Mouse (Mus musculus) hindbrain, embryonic 15.5 days (tissue): ENCODE measurements around the gene Pde1b. TPM values are rescaled to one million over a fixed set of nuclear protein-coding genes. Genes with fewer than 3 reads are reported as not detected.

Experiments used
- polyA plus RNA-seq: library from polyadenylated mRNA; unstranded; fragments of >200 nt; fragmentation: Nextera tagmentation; extraction: Ambion mirVana; gene quantifications from 2 replicates; pipeline ENCODE4 v1.2.1, GENCODE M21; 2015

Pde1b gene
- polyA plus RNA-seq, 1 experiment from 2014 or later, result 94.9 TPM

Other genes with a start within 250 kb of the Pde1b start
- gene Nfe2, start 244.6 kb upstream of the Pde1b start, polyA plus RNA-seq, result 0.58 and 0.89 TPM in 2 replicates
- gene Copz1, start 230.3 kb upstream of the Pde1b start, polyA plus RNA-seq, result 200 and 208 TPM in 2 replicates
- gene Gpr84, start 192.4 kb upstream of the Pde1b start, polyA plus RNA-seq, result 0.41 and 0.44 TPM in 2 replicates
- 22.6 and 26.6 TPM in 2 replicates for gene Zfp385a, start 162.9 kb upstream of the Pde1b start, polyA plus RNA-seq
- 7.4 and 7.9 TPM in 2 replicates for gene Itga5, start 136.3 kb upstream of the Pde1b start, polyA plus RNA-seq
- not detected in 2 replicates for gene Gtsf1, start 72.6 kb upstream of the Pde1b start, polyA plus RNA-seq
- 0.30 and 0.64 TPM in 2 replicates for gene Gtsf2, start 54.6 kb upstream of the Pde1b start, polyA plus RNA-seq
- 1.9 and 2.0 TPM in 2 replicates for gene Nckap1l, start 49.2 kb upstream of the Pde1b start, polyA plus RNA-seq
- gene Ppp1r1a, start 35.0 kb downstream of the Pde1b start, polyA plus RNA-seq, result 138 and 148 TPM in 2 replicates
- not detected in 2 replicates for gene Glycam1, start 62.0 kb downstream of the Pde1b start, polyA plus RNA-seq